Mouse (Mus musculus): ENCODE results near the gene 3110040N11Rik. TPM values are rescaled to one million over a fixed set of nuclear protein-coding genes. Genes with fewer than 3 reads are reported as not detected.

3110040N11Rik gene
- polyA plus RNA-seq, 1 experiment, result 23.4 TPM

DNA sequence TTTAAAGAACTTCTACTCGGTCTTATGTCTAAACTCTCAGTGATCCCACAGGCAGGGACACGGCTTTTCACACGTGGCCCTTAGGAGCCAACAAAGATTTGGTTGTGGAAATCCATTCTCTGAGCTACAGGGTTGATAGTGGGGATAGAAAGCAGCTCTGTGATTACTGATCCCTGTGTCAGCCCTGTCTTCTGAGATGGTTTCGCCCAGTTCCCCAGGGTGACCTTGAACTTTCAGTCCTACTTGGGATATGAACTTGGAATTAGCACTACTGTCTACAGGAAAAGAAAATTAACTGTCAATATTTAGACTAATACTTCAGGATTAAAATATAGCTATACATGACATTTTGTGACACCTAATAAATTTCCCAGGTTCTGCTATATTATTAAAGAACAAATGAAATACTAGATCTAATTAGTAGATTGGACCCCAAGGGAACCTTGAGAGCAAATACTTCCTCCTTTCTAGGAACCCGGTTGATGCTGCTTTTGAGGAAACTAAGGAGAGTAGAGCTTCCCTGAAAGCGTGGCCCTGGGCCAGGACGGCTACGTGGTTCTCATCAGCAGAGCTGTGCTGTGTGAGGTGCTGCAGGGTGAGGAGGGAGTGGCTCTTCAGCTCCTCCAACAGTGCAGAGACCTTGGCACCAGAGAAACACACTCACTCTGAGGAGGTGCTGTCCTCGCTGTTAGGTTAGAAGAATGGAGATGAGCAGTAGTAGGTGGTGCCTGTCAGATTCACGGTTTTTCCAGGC lies 16.3 kb downstream of the 3110040N11Rik start:
- TF ChIP-seq CTCF (IDR thresholded peaks at IDR 0.05; ENCODE audit: extremely low read depth, insufficient read length, insufficient replicate concordance, low read depth, low read length) (no peak), POLR2A (IDR thresholded peaks at IDR 0.05; ENCODE audit: low read depth, low read length) (no peak)
- WGBS, result 38% methylated on average over 10 of the region's 10 CpGs
- Histone ChIP-seq H3K27ac (ENCODE audit: insufficient read depth, low read depth, low read length) (no peak overlapping the region), H3K27me3 (ENCODE audit: control insufficient read depth, insufficient read depth, low read length) (no peaks in the 10 kb centered on the region), H3K4me1 (ENCODE audit: control insufficient read depth, insufficient read depth, insufficient read length, low read length) (peaks cover 5% of the 10 kb centered on the region; the same call in 1 of the 2 replicates), H3K4me3 (ENCODE audit: low read depth, low read length) (no peak overlapping the region), H3K36me3 (ENCODE audit: control insufficient read depth, insufficient read depth, low read length) (0 out of 2 replicates have a peak, but pooled peaks cover 3% of the 10 kb centered on the region)

GRCm38 (mm10) chr7:81763110-81763845 lies 26.0 kb downstream of the 3110040N11Rik start:
- H3K27ac ChIP-seq (ENCODE audit: insufficient read depth, low read depth, low read length), result peak overlapping the region; percentile 21; the same call in 1 of the 2 replicates

DNA sequence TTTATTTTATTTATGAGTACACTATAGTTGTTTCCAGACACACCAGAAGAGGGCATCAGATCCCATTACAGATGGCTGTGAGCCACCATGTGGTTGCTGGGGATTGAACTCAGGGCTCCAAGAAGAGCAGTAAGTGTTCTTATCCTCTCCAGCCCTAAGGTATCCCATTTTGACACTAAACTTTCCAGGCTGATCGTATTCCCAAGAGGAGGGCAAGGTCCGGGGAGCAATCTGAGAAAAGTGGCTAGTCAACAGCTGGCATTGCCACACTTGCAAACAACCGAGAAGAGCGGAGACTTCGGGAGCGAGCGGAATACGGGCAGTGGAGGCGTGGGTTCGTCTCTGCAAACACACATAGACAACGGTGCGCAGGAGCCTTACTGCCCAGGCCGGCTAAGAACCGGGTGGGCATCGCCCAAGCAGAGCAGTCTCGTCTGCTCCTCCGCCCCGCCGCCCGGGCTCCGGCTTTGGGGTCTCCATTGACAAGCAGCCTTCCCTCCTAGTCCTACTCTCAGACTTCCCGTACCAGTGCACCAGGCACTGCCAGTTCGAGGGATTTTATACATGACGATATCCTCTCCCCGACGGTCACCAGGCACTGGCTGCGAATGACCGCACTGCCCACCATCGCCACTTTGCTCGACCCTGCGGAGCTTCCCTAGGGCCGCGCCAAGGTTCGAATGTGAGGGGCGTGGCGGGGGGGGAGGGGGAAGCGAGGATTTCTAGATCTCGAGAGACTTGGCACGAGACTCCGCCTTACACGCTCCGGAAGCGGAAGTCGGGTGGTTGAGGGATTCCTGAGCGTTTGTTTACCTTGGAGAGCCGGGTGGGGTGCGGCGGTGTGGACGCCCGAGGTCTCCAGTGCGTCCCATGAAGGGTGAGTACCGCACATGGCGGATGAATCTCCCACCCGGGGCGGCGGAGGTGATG lies 26.8 kb downstream of the 3110040N11Rik start, which contains the start of gene Ramac:
Gene Ramac (plus strand): TSS at position 746 of the 930 bp plus-strand sequence.
- TF ChIP-seq POLR2A (IDR thresholded peaks at IDR 0.05; ENCODE audit: low read depth, low read length) (peak; percentile 63), CTCF (IDR thresholded peaks at IDR 0.05; ENCODE audit: extremely low read depth, insufficient read length, insufficient replicate concordance, low read depth, low read length) (no peak)

More at GRCm38 (mm10) chr7:81763110-81763845, 26.0 kb downstream of the 3110040N11Rik start:
- H3K27me3 ChIP-seq (ENCODE audit: control insufficient read depth, insufficient read depth, low read length), result no peaks in the 10 kb centered on the region
- peaks cover 8% of the 10 kb centered on the region; the same call in 1 of the 2 replicates for H3K4me1 ChIP-seq (ENCODE audit: control insufficient read depth, insufficient read depth, insufficient read length, low read length)
- no peaks in the 10 kb centered on the region; the same call in 1 of the 2 replicates for H3K36me3 ChIP-seq (ENCODE audit: control insufficient read depth, insufficient read depth, low read length)
- 2% methylated on average over 60 of the region's 60 CpGs for WGBS
- TF ChIP-seq POLR2A (IDR thresholded peaks at IDR 0.05; ENCODE audit: low read depth, low read length) (no peak), CTCF (IDR thresholded peaks at IDR 0.05; ENCODE audit: extremely low read depth, insufficient read length, insufficient replicate concordance, low read depth, low read length) (peak; percentile 48; the same call in 1 of the 2 replicates)
- peak overlapping the region; percentile 95 for H3K4me3 ChIP-seq (ENCODE audit: low read depth, low read length)

DNA sequence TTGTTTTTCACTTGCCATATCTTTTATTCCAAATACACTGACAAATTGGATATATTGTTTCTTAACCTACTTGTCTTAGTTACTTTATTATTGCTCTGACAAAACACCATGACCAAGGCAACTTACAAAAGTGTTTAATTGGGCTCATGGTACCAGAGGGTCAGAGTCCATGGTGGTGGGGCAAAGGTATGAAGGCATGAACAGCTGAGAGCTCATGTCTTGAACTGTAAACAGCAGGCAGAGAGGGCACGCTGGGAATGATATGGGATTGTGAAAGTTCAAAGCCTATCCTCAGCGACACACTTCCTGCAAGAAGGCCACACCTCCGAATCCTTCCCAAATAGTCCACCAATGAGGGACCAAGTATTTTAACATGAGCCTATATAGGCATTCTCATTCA lies 41.3 kb downstream of the 3110040N11Rik start:
- H3K4me3 ChIP-seq (ENCODE audit: low read depth, low read length), result no peak overlapping the region
- H3K4me1 ChIP-seq (ENCODE audit: control insufficient read depth, insufficient read depth, insufficient read length, low read length), result no peaks in the 10 kb centered on the region
- TF ChIP-seq POLR2A (IDR thresholded peaks at IDR 0.05; ENCODE audit: low read depth, low read length), result no peak
- TF ChIP-seq CTCF (IDR thresholded peaks at IDR 0.05; ENCODE audit: extremely low read depth, insufficient read length, insufficient replicate concordance, low read depth, low read length), result no peak
- H3K27me3 ChIP-seq (ENCODE audit: control insufficient read depth, insufficient read depth, low read length), result no peaks in the 10 kb centered on the region; the same call in 1 of the 2 replicates
- H3K27ac ChIP-seq (ENCODE audit: insufficient read depth, low read depth, low read length), result no peak overlapping the region
- WGBS, result 61% methylated on average over 3 of the region's 3 CpGs
- no peaks in the 10 kb centered on the region for H3K36me3 ChIP-seq (ENCODE audit: control insufficient read depth, insufficient read depth, low read length)

More for the DNA sequence above, 26.8 kb downstream of the 3110040N11Rik start, which contains the start of gene Ramac:
- H3K27me3 ChIP-seq (ENCODE audit: control insufficient read depth, insufficient read depth, low read length), result no peaks in the 10 kb centered on the region
- H3K4me3 ChIP-seq (ENCODE audit: low read depth, low read length), result peak within 1 kb of the TSS; percentile 95
- H3K36me3 ChIP-seq (ENCODE audit: control insufficient read depth, insufficient read depth, low read length), result no peaks in the 10 kb centered on the region
- WGBS, result under 1% methylated on average over 56 of the region's 56 CpGs
- peaks cover 8% of the 10 kb centered on the region; the same call in 1 of the 2 replicates for H3K4me1 ChIP-seq (ENCODE audit: control insufficient read depth, insufficient read depth, insufficient read length, low read length)
- H3K27ac ChIP-seq (ENCODE audit: insufficient read depth, low read depth, low read length), result peak within 1 kb of the TSS; percentile 21

DNA sequence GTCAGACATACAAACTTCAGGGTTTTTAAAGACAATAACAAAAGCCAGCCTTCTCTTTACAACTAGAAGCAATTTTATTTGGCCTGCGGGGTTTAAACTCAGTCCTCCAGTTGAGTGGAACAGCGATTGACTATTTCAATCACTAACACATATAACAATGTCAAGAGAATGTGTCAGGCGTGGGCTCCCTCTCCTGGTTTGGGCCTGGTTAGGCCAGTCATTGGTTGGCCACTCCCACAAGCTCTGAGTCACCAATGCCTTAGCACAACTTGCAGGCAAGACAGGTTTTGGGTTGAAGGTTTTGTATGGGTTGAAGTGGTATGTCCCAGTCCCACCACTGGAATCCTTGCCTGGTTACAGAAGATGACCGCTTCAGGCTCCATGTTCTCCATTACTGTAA lies 45.1 kb downstream of the 3110040N11Rik start:
- H3K36me3 ChIP-seq (ENCODE audit: control insufficient read depth, insufficient read depth, low read length), result no peaks in the 10 kb centered on the region
- WGBS, result 48% methylated on average over 4 of the region's 4 CpGs
- H3K4me1 ChIP-seq (ENCODE audit: control insufficient read depth, insufficient read depth, insufficient read length, low read length), result no peaks in the 10 kb centered on the region
- no peak overlapping the region for H3K27ac ChIP-seq (ENCODE audit: insufficient read depth, low read depth, low read length)
- H3K4me3 ChIP-seq (ENCODE audit: low read depth, low read length), result no peak overlapping the region
- no peak for TF ChIP-seq POLR2A (IDR thresholded peaks at IDR 0.05; ENCODE audit: low read depth, low read length)
- TF ChIP-seq CTCF (IDR thresholded peaks at IDR 0.05; ENCODE audit: extremely low read depth, insufficient read length, insufficient replicate concordance, low read depth, low read length), result peak; percentile 57; the same call in 1 of the 2 replicates
- H3K27me3 ChIP-seq (ENCODE audit: control insufficient read depth, insufficient read depth, low read length), result no peaks in the 10 kb centered on the region; the same call in 1 of the 2 replicates

DNA sequence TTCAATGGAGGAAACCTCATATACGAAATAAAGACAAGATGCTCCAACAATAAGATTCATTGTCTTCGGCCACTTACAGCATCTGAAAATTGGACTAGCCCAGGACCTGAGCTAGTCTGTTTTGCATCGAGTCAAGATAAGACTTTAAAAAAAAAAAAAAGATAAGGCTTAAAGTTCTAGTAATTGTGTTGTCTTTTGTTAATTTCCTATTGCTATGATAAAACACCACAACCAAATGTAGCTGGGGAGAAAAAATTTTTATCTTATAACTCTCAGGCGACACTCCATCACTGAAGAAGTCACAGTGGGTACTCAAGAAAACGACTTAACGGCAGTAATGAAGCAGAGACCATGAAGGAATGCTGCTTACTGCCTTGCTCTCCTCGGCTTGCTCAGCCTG lies 49.3 kb downstream of the 3110040N11Rik start:
- TF ChIP-seq POLR2A (IDR thresholded peaks at IDR 0.05; ENCODE audit: low read depth, low read length), result no peak
- no peak for TF ChIP-seq CTCF (IDR thresholded peaks at IDR 0.05; ENCODE audit: extremely low read depth, insufficient read length, insufficient replicate concordance, low read depth, low read length)
- H3K4me3 ChIP-seq (ENCODE audit: low read depth, low read length), result no peak overlapping the region
- peaks cover 5% of the 10 kb centered on the region; the same call in 1 of the 2 replicates for H3K4me1 ChIP-seq (ENCODE audit: control insufficient read depth, insufficient read depth, insufficient read length, low read length)
- H3K36me3 ChIP-seq (ENCODE audit: control insufficient read depth, insufficient read depth, low read length), result no peaks in the 10 kb centered on the region
- 68% methylated on average over 7 of the region's 7 CpGs for WGBS
- no peaks in the 10 kb centered on the region for H3K27me3 ChIP-seq (ENCODE audit: control insufficient read depth, insufficient read depth, low read length)
- H3K27ac ChIP-seq (ENCODE audit: insufficient read depth, low read depth, low read length), result no peak overlapping the region
